Mouse (Mus musculus) lung, postnatal 0 days (tissue): Measurements from ENCODE around the gene Senp1. TPM values are rescaled to one million over a fixed set of nuclear protein-coding genes. Genes with fewer than 3 reads are reported as not detected.

Source experiments
- ATAC-seq: fragments of 200-750 bp; cut with Nextera tagmentation; 2 replicates; pipeline ENCODE4 v1.8.0; 2017; ENCODE audit warnings: moderate library complexity
- DNase-seq: peaks from one replicate; pipeline ENCODE4 v3.0.0-alpha.2; 2016; ENCODE audit warnings: low spot score
- H3K27ac ChIP-seq: fragments of 300-500 bp; sonication (generic); 2 replicates; pipeline ENCODE4 v1.5.1; 2014; ENCODE audit warnings: antibody characterized with exemption, mild to moderate bottlenecking, low read length, mixed read lengths
- H3K27me3 ChIP-seq: fragments of 300-500 bp; sonication (generic); replicated peaks from 2 replicates; pipeline ENCODE4 v1.6.1; 2014; ENCODE audit warnings: low read length, mixed read lengths; ENCODE audit not compliant: insufficient read depth
- H3K36me3 ChIP-seq: fragments of 300-500 bp; sonication (generic); 2 replicates; pipeline ENCODE4 v1.6.1; 2014; ENCODE audit warnings: low read length, mixed read lengths; ENCODE audit not compliant: insufficient read depth
- H3K4me1 ChIP-seq: fragments of 300-500 bp; sonication (generic); 2 replicates; pipeline ENCODE4 v1.6.1; 2014; ENCODE audit warnings: antibody characterized with exemption, low read depth, low read length, mixed read lengths; ENCODE audit not compliant: insufficient read depth
- H3K4me2 ChIP-seq: fragments of 300-500 bp; sonication (generic); replicated peaks from 2 replicates; pipeline ENCODE4 v1.6.1; 2014; ENCODE audit warnings: low read depth, mild to moderate bottlenecking, low read length, moderate library complexity, mixed read lengths
- H3K4me3 ChIP-seq: fragments of 300-500 bp; sonication (generic); 2 replicates; pipeline ENCODE4 v1.5.1; 2014; ENCODE audit warnings: low read depth, low read length
- H3K9ac ChIP-seq: fragments of 300-500 bp; sonication (generic); replicated peaks from 2 replicates; pipeline ENCODE4 v1.6.1; 2014; ENCODE audit warnings: low read depth, mild to moderate bottlenecking
- H3K9me3 ChIP-seq: fragments of 300-500 bp; sonication (generic); 2 replicates; pipeline ENCODE4 v1.6.1; 2016; ENCODE audit warnings: low read length, mixed read lengths
- CTCF ChIP-seq: IDR thresholded peaks from 2 replicates; pipeline ENCODE4 v1.5.1; 2016; ENCODE audit warnings: antibody characterized with exemption, mild to moderate bottlenecking
- EP300 ChIP-seq: IDR thresholded peaks from 2 replicates; pipeline ENCODE4 v1.6.1; 2016; ENCODE audit warnings: antibody characterized with exemption, mild to moderate bottlenecking, control low read depth
- WGBS: fragments of 180-500 bp; shearing (Covaris S2); extraction: QIAGEN DNeasy Blood & Tissue Kit; methylation state at CpG from one replicate; pipeline ENCODE4 v1.1.7; 2014; 5-methylcytosine and 5-hydroxymethylcytosine counted together
- polyA plus RNA-seq: library from polyadenylated mRNA; unstranded; fragments of >200 nt; fragmentation: Nextera tagmentation; extraction: Ambion mirVana; gene quantifications from 2 replicates; pipeline ENCODE4 v1.2.1, GENCODE M21; 2015

Gene Senp1
- polyA plus RNA-seq, 1 experiment from 2014 or later, result 9.2 TPM

GRCm38 (mm10) chr15:98088889-98089288 lies 4.7 kb downstream of the Senp1 start:
- ATAC-seq (no peak), DNase-seq (no peak)
- no peak overlapping the region for H3K27ac ChIP-seq
- no peaks in the 10 kb centered on the region for H3K9me3 ChIP-seq
- peaks cover 6% of the 10 kb centered on the region; the same call in 1 of the 2 replicates for H3K36me3 ChIP-seq
- H3K4me1 ChIP-seq, result peaks cover 8% of the 10 kb centered on the region; the same call in 1 of the 2 replicates
- no peak overlapping the region for H3K9ac ChIP-seq
- H3K4me3 ChIP-seq, result no peak overlapping the region
- H3K27me3 ChIP-seq, result no peaks in the 10 kb centered on the region
- TF ChIP-seq EP300 (no peak), CTCF (no peak)
- H3K4me2 ChIP-seq, result no peak overlapping the region
- 97% methylated on average over 1 of the region's 1 CpGs for WGBS

GRCm38 (mm10) chr15:98076901-98077300 lies 16.6 kb downstream of the Senp1 start:
- ATAC-seq, result no peak
- H3K27me3 ChIP-seq, result no peaks in the 10 kb centered on the region
- TF ChIP-seq CTCF (no peak), EP300 (no peak)
- H3K36me3 ChIP-seq, result peaks cover 32% of the 10 kb centered on the region
- no peak overlapping the region for H3K4me3 ChIP-seq
- DNase-seq, result no peak
- H3K4me1 ChIP-seq, result no peaks in the 10 kb centered on the region
- H3K9ac ChIP-seq, result no peak overlapping the region
- WGBS, result 90% methylated on average over 6 of the region's 6 CpGs
- H3K9me3 ChIP-seq, result no peaks in the 10 kb centered on the region
- no peak overlapping the region for H3K4me2 ChIP-seq
- H3K27ac ChIP-seq, result no peak overlapping the region

GRCm38 (mm10) chr15:98075034-98075433 lies 18.5 kb downstream of the Senp1 start:
- 84% methylated on average over 16 of the region's 16 CpGs for WGBS
- no peak overlapping the region for H3K9ac ChIP-seq
- ATAC-seq (no peak), DNase-seq (no peak)
- no peak overlapping the region for H3K27ac ChIP-seq
- no peaks in the 10 kb centered on the region for H3K9me3 ChIP-seq
- no peak overlapping the region for H3K4me3 ChIP-seq
- no peak for TF ChIP-seq CTCF
- TF ChIP-seq EP300, result no peak
- H3K4me2 ChIP-seq, result no peak overlapping the region
- H3K36me3 ChIP-seq, result peaks cover 35% of the 10 kb centered on the region
- no peaks in the 10 kb centered on the region for H3K27me3 ChIP-seq
- no peaks in the 10 kb centered on the region for H3K4me1 ChIP-seq

- H3K27ac ChIP-seq, result no peak overlapping the region
These were observed 19.0 kb downstream of the Senp1 start for GRCm38 (mm10) chr15:98074521-98074920.

GRCm38 (mm10) chr15:98070376-98070775 lies 23.2 kb downstream of the Senp1 start:
- Histone ChIP-seq H3K4me3 (no peak overlapping the region), H3K36me3 (peaks cover 21% of the 10 kb centered on the region), H3K27ac (no peak overlapping the region), H3K4me2 (no peak overlapping the region), H3K9me3 (no peaks in the 10 kb centered on the region), H3K9ac (no peak overlapping the region), H3K27me3 (no peaks in the 10 kb centered on the region), H3K4me1 (no peaks in the 10 kb centered on the region)
- no peak for ATAC-seq
- WGBS, result 91% methylated on average over 3 of the region's 3 CpGs
- TF ChIP-seq EP300 (no peak), CTCF (no peak)
- DNase-seq, result no peak

More at GRCm38 (mm10) chr15:98074521-98074920, 19.0 kb downstream of the Senp1 start:
- Histone ChIP-seq H3K4me2 (no peak overlapping the region), H3K27me3 (no peaks in the 10 kb centered on the region), H3K4me1 (no peaks in the 10 kb centered on the region), H3K4me3 (no peak overlapping the region), H3K9ac (no peak overlapping the region), H3K9me3 (no peaks in the 10 kb centered on the region), H3K36me3 (peaks cover 41% of the 10 kb centered on the region)
- DNase-seq (no peak), ATAC-seq (no peak)
- WGBS, result 90% methylated on average over 8 of the region's 8 CpGs
- no peak for TF ChIP-seq EP300
- TF ChIP-seq CTCF, result no peak

GRCm38 (mm10) chr15:98069566-98070245 lies 23.8 kb downstream of the Senp1 start:
- no peaks in the 10 kb centered on the region for H3K27me3 ChIP-seq
- H3K9ac ChIP-seq, result no peak overlapping the region
- no peak; the same call in 1 of the 2 replicates for TF ChIP-seq CTCF
- no peak for TF ChIP-seq EP300
- H3K4me1 ChIP-seq, result no peaks in the 10 kb centered on the region
- no peak for DNase-seq
- no peak overlapping the region for H3K4me3 ChIP-seq
- H3K27ac ChIP-seq, result no peak overlapping the region
- WGBS, result 88% methylated on average over 8 of the region's 8 CpGs
- H3K9me3 ChIP-seq, result no peaks in the 10 kb centered on the region
- H3K4me2 ChIP-seq, result no peak overlapping the region
- peaks cover 20% of the 10 kb centered on the region; the same call in 1 of the 2 replicates for H3K36me3 ChIP-seq
- ATAC-seq, result no peak
